Mouse (Mus musculus) liver, embryonic 14.5 days (tissue): ENCODE data around the gene Srcap.

ENCODE experiments used
- CTCF ChIP-seq: IDR thresholded peaks from 2 replicates; pipeline ENCODE4 v1.5.1; 2016; ENCODE audit warnings: antibody characterized with exemption, low read depth, control low read depth
- EP300 ChIP-seq: IDR thresholded peaks from 2 replicates; pipeline ENCODE4 v1.6.1; 2016; ENCODE audit warnings: antibody characterized with exemption, low read depth

DNA sequence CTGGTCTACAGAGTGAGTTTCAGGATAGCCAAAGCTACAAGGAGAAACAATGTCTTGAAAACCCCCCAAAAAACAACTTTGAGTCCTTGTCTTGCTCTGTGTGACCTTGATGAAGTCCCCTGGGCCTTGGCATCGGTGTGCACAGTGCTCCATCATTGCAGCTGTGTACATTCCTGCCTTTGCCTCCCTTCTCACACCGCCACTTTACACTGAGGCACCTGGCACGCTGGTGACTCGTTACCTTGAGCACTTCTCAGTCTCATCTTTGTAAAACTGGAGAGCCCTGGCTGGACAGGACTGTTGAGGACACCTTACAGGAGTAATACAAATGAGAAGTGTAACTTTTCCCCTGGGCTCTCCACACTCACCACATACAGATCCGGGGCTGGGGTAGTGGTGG, 75.4 kb downstream of the Srcap start:
- TF ChIP-seq CTCF (no peak), EP300 (no peak)
